Comparison of ENCODE assay signal across 15 mouse cellular contexts in the genomic region with DNA sequence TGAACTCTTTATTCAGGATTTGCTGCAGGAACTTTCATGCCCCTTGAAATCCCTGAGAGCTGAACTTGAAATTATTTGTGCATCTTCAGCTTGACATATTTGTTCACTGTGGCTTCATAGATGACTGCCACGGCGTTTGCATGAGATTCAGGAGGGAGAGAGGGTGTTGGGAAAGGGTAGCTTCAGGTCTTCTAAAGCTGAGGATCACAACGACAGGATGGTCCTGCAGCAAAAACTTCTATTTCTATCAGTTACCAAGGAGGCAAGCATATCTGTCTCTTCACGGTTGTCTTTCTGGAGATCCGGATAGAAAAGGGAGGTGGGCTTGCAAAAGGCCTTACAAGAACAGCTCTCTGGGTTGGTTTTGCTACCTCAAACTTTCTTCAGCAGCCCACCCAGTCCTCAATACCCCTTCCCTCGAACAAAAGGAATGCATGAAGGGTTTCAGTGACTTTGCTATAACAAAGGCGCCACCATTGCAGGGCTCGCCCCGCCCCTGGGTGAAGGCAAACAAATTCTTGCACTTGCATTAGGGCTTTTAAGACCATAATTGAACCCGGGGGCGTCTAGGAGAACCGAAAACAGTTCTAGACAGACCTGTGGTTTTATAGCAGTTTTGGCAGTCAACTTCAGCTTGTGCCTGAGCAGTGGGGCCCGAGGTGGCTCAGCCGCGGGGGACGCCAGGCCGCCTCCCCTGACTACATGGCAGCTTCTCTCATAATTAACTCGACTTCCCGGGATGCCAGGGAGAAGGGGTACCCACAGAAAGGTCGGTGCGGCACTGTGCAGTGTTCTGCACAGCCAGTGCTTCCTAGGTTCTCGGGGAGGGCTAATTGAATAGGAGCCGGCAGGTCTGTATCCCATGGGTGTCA. TPM values are rescaled to one million over a fixed set of nuclear protein-coding genes. Genes with fewer than 3 reads are reported as not detected.
DNase-seq lines count a peak whose midpoint lies in the region; ATAC-seq and TF ChIP-seq lines count a peak whose summit lies in the region.
"Had no signal": no experiment of that assay in that cellular context is flagged by ENCODE, and none has a peak within 500 bp of the region (broad histone marks: within the 10 kb centered on the region; RNA-seq: fewer than 3 reads in every experiment).

No protein-coding gene starts in this region.

- peak overlapping the region; percentile 25 for H3K27ac ChIP-seq in kidney, adult 2 months (ENCODE audit: insufficient read depth, low read depth, low read length)
- H3K27ac ChIP-seq in neural tube, embryonic 14.5 days (ENCODE audit: low read depth, low read length), result peak overlapping the region; percentile 64; the same call in 1 of the 2 replicates
- H3K27ac ChIP-seq in midbrain, embryonic 14.5 days (replicated peaks; ENCODE audit: low read depth, low read length), result no peak overlapping the region
- H3K27ac ChIP-seq: embryonic facial prominence, embryonic 12.5 days; forebrain, embryonic 15.5 days; hindbrain, embryonic 15.5 days had no signal

- intact Hi-C loops in heart, postnatal 25 days (cut with DNase I), result no loop called here

- peak overlapping the region; percentile 1; the same call in 1 of the 2 replicates for H3K4me3 ChIP-seq in kidney, adult 2 months (ENCODE audit: insufficient read depth, low read depth, low read length)
- peak overlapping the region; percentile 22; the same call in 1 of the 2 replicates for H3K4me3 ChIP-seq in neural tube, embryonic 14.5 days (ENCODE audit: low read depth, low read length)
- H3K4me3 ChIP-seq in midbrain, embryonic 14.5 days (replicated peaks; ENCODE audit: low read depth, low read length), result no peak overlapping the region
- H3K4me3 ChIP-seq: embryonic facial prominence, embryonic 12.5 days; forebrain, embryonic 15.5 days; hindbrain, embryonic 15.5 days; megakaryocyte, embryonic 14.5 days had no signal

- ATAC-seq in neural tube, embryonic 14.5 days (ENCODE audit: low read depth), result peak; percentile 12; the same call in 1 of the 2 replicates
- ATAC-seq in midbrain, embryonic 14.5 days (ENCODE audit: low FRiP score, low TSS enrichment), result no peak
- ATAC-seq: forebrain, embryonic 15.5 days had no signal

- no peak for TF ChIP-seq CTCF in kidney, adult 2 months (conservative IDR thresholded peaks at IDR 0.05; ENCODE audit: insufficient read depth, insufficient read length, low read depth, low read length)

- DNase-seq in kidney, adult 2 months, result no peak
- DNase-seq in kidney, adult 11 months, result no peak
- DNase-seq in ZHBTc4 (ENCODE audit: low read depth, low spot score) (peak; percentile 58), adipocyte (ENCODE audit: low spot score) (no peak)
- peak; percentile 55 for DNase-seq in kidney, postnatal 10 days
- DNase-seq in heart, postnatal 25 days (ENCODE audit: low spot score), result no peak
- no peak for DNase-seq in midbrain, embryonic 14.5 days
- DNase-seq: lung, adult 18-20 months; thymus, adult 2 months had no signal

- WGBS in kidney, adult 2 months, result 54% methylated on average over 23 of the region's 23 CpGs
- WGBS in neural tube, embryonic 14.5 days, result 2% methylated on average over 23 of the region's 23 CpGs
- WGBS in midbrain, embryonic 14.5 days, result 2% methylated on average over 23 of the region's 23 CpGs

- H3K4me2 ChIP-seq in neural tube, embryonic 14.5 days (ENCODE audit: low read depth, low read length), result peak overlapping the region; percentile 36; the same call in 1 of the 2 replicates
- no peak overlapping the region for H3K4me2 ChIP-seq in midbrain, embryonic 14.5 days (ENCODE audit: low read length)
- H3K4me2 ChIP-seq: embryonic facial prominence, embryonic 12.5 days; forebrain, embryonic 15.5 days; hindbrain, embryonic 15.5 days had no signal

- H3K9ac ChIP-seq in neural tube, embryonic 14.5 days (replicated peaks; ENCODE audit: low read depth, low read length), result no peak overlapping the region
- no peak overlapping the region for H3K9ac ChIP-seq in midbrain, embryonic 14.5 days (replicated peaks; ENCODE audit: low read length)
- H3K9ac ChIP-seq: embryonic facial prominence, embryonic 12.5 days; forebrain, embryonic 15.5 days; hindbrain, embryonic 15.5 days had no signal

- no peaks in the 10 kb centered on the region for H3K9me3 ChIP-seq in neural tube, embryonic 14.5 days (ENCODE audit: control insufficient read depth, low read length)
- no peaks in the 10 kb centered on the region for H3K9me3 ChIP-seq in midbrain, embryonic 14.5 days (ENCODE audit: control insufficient read depth, low read length)
- H3K9me3 ChIP-seq: embryonic facial prominence, embryonic 12.5 days; forebrain, embryonic 15.5 days; hindbrain, embryonic 15.5 days had no signal

- peaks cover 3% of the 10 kb centered on the region; the same call in 1 of the 2 replicates for H3K27me3 ChIP-seq in kidney, adult 2 months (replicated peaks; ENCODE audit: control insufficient read depth, insufficient read depth, low read length)
- H3K27me3 ChIP-seq in neural tube, embryonic 14.5 days (ENCODE audit: control insufficient read depth, insufficient read depth, low read length), result peaks cover 35% of the 10 kb centered on the region
- peaks cover 100% of the 10 kb centered on the region for H3K27me3 ChIP-seq in midbrain, embryonic 14.5 days (ENCODE audit: control insufficient read depth, insufficient read depth, low read length)

- no peak for TF ChIP-seq POLR2A in kidney, adult 2 months (IDR thresholded peaks at IDR 0.05; ENCODE audit: low read depth, low read length)

- H3K36me3 ChIP-seq in kidney, adult 2 months (ENCODE audit: control insufficient read depth, insufficient read depth, low read length), result no peaks in the 10 kb centered on the region
- H3K36me3 ChIP-seq in neural tube, embryonic 14.5 days (ENCODE audit: control insufficient read depth, insufficient read depth, low read length), result no peaks in the 10 kb centered on the region
- no peaks in the 10 kb centered on the region for H3K36me3 ChIP-seq in midbrain, embryonic 14.5 days (ENCODE audit: control insufficient read depth, insufficient read depth, low read length)
- H3K36me3 ChIP-seq: embryonic facial prominence, embryonic 12.5 days; forebrain, embryonic 15.5 days; hindbrain, embryonic 15.5 days had no signal

- H3K4me1 ChIP-seq in kidney, adult 2 months (ENCODE audit: control insufficient read depth, insufficient read depth, low read length), result no peaks in the 10 kb centered on the region
- H3K4me1 ChIP-seq in neural tube, embryonic 14.5 days (ENCODE audit: control insufficient read depth, insufficient read depth, low read length), result no peaks in the 10 kb centered on the region
- no peaks in the 10 kb centered on the region for H3K4me1 ChIP-seq in midbrain, embryonic 14.5 days (ENCODE audit: control insufficient read depth, insufficient read depth, low read length)
- H3K4me1 ChIP-seq: forebrain, embryonic 15.5 days; hindbrain, embryonic 15.5 days had no signal

RNA-seq across cellular contexts. Expression of gene Hoxa11, which starts 2.4 kb away (rescaled TPM):
- polyA plus RNA-seq in kidney, adult 2 months (2012; rRNA removed), result 3.7 TPM in 2 replicates
- 0.09 TPM in 1 of 2 replicates, not detected in the other for polyA plus RNA-seq in neural tube, embryonic 14.5 days (2014; fragmentation: Nextera tagmentation; extraction: Ambion mirVana)
- total RNA-seq in heart, postnatal 25 days (2021), result not detected
- not detected in 2 replicates for polyA plus RNA-seq in midbrain, embryonic 14.5 days (2014; fragmentation: Nextera tagmentation; extraction: Ambion mirVana)
- polyA plus RNA-seq: cerebellum, adult 2 months; forebrain, embryonic 15.5 days; hindbrain, embryonic 15.5 days; thymus, adult 2 months had no signal

RNA-seq across cellular contexts. Expression of gene Hoxa10, which starts 7.3 kb away (rescaled TPM):
- 34.0 and 34.4 TPM in 2 replicates for polyA plus RNA-seq in kidney, adult 2 months (2012; rRNA removed)
- polyA plus RNA-seq in neural tube, embryonic 14.5 days (2014; fragmentation: Nextera tagmentation; extraction: Ambion mirVana), result 50.5 and 79.4 TPM in 2 replicates
- not detected for total RNA-seq in heart, postnatal 25 days (2021)
- not detected in 2 replicates for polyA plus RNA-seq in midbrain, embryonic 14.5 days (2014; fragmentation: Nextera tagmentation; extraction: Ambion mirVana)
- polyA plus RNA-seq: cerebellum, adult 2 months; forebrain, embryonic 15.5 days; thymus, adult 2 months had no signal

RNA-seq across cellular contexts. Expression of gene Hoxa13, which starts 12.7 kb away (rescaled TPM):
- polyA plus RNA-seq in kidney, adult 2 months (2012; rRNA removed), result not detected in 2 replicates
- not detected in 2 replicates for polyA plus RNA-seq in neural tube, embryonic 14.5 days (2014; fragmentation: Nextera tagmentation; extraction: Ambion mirVana)
- not detected for total RNA-seq in heart, postnatal 25 days (2021)
- polyA plus RNA-seq in midbrain, embryonic 14.5 days (2014; fragmentation: Nextera tagmentation; extraction: Ambion mirVana), result not detected in 2 replicates
- polyA plus RNA-seq: cerebellum, adult 2 months; embryonic facial prominence, embryonic 12.5 days; forebrain, embryonic 15.5 days; hindbrain, embryonic 15.5 days; thymus, adult 2 months had no signal

RNA-seq across cellular contexts. Expression of gene Hoxa9, which starts 17.1 kb away (rescaled TPM):
- polyA plus RNA-seq in kidney, adult 2 months (2012; rRNA removed), result 36.0 and 63.1 TPM in 2 replicates
- polyA plus RNA-seq in neural tube, embryonic 14.5 days (2014; fragmentation: Nextera tagmentation; extraction: Ambion mirVana), result 122 and 151 TPM in 2 replicates
- total RNA-seq in heart, postnatal 25 days (2021), result not detected
- polyA plus RNA-seq in midbrain, embryonic 14.5 days (2014; fragmentation: Nextera tagmentation; extraction: Ambion mirVana), result not detected in 2 replicates
- polyA plus RNA-seq: cerebellum, adult 2 months; embryonic facial prominence, embryonic 12.5 days; forebrain, embryonic 15.5 days had no signal

RNA-seq across cellular contexts. Expression of gene Hoxa7, which starts 26.3 kb away (rescaled TPM):
- 44.1 and 45.9 TPM in 2 replicates for polyA plus RNA-seq in kidney, adult 2 months (2012; rRNA removed)
- 90.8 and 110 TPM in 2 replicates for polyA plus RNA-seq in neural tube, embryonic 14.5 days (2014; fragmentation: Nextera tagmentation; extraction: Ambion mirVana)
- under 1 TPM; 0.31 to 0.44 TPM for total RNA-seq in heart, postnatal 25 days (2021)
- polyA plus RNA-seq in midbrain, embryonic 14.5 days (2014; fragmentation: Nextera tagmentation; extraction: Ambion mirVana), result not detected in 2 replicates
- polyA plus RNA-seq: forebrain, embryonic 15.5 days had no signal

Comparison
In these comparisons a context has a peak if more than half of its experiments do, and no peak if none do; other contexts are left out.
1. DNase-seq: peak in ZHBTc4 (single experiment) and kidney, postnatal 10 days (single experiment); none in kidney, adult 2 months (single experiment), kidney, adult 11 months (single experiment), heart, postnatal 25 days (single experiment), adipocyte (single experiment) and midbrain, embryonic 14.5 days (single experiment).
2. RNA of gene Hoxa10, which starts 7.3 kb away (polyA plus RNA-seq): 50.5 to 79.4 TPM in neural tube, embryonic 14.5 days and 34.0 to 34.4 TPM in kidney, adult 2 months; not detected in midbrain, embryonic 14.5 days; every median in the first group is over 10 times any median in the second.